Mouse (Mus musculus): ENCODE data around the gene Poldip2. TPM values are rescaled to one million over a fixed set of nuclear protein-coding genes. Genes with fewer than 3 reads are reported as not detected.

The Poldip2 gene
- polyA plus RNA-seq, 1 experiment from 2014 or later, result 91.1 TPM

DNA sequence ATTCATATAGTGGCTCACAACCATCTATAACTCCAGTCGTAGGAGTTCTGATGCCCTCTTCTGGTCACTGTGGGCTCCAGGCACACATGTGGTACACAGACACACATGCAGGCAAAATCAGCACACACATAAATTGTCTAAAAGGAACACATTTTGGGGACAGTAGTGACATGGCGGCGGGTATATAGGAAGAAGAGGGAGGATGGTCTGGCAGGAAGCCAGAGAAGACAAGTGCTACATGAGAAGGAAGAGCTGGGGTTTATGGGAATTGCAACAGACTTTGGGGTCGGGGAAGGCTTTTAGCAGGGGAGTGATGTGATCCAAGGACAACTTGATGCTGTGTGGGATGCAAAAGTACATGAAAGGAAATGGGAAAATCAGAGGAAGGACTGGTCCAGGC, 22.5 kb downstream of the Poldip2 start:
- DNase-seq (ENCODE audit: low spot score) (no peak), ATAC-seq (ENCODE audit: low FRiP score, low TSS enrichment) (no peak)
- Histone ChIP-seq H3K9me3 (ENCODE audit: control insufficient read depth, low read length) (no peaks in the 10 kb centered on the region), H3K27ac (replicated peaks) (no peak overlapping the region), H3K9ac (ENCODE audit: low read length) (0 out of 2 replicates have a peak overlapping the region, but pooled peaks have one; percentile 35), H3K4me2 (replicated peaks; ENCODE audit: low read depth) (peak overlapping the region; percentile 47), H3K27me3 (ENCODE audit: control insufficient read depth, insufficient read depth, low read length) (no peaks in the 10 kb centered on the region), H3K4me1 (replicated peaks; ENCODE audit: control insufficient read depth, insufficient read depth) (no peaks in the 10 kb centered on the region), H3K4me3 (ENCODE audit: low read depth, low read length) (peak overlapping the region; percentile 74; the same call in 1 of the 2 replicates), H3K36me3 (ENCODE audit: control insufficient read depth, insufficient read depth, low read length) (peaks cover 7% of the 10 kb centered on the region; the same call in 1 of the 2 replicates)
- 78% methylated on average over 4 of the region's 4 CpGs for WGBS
- TF ChIP-seq CTCF (IDR thresholded peaks at IDR 0.05; ENCODE audit: low read depth) (peak; percentile 37), EP300 (optimal IDR thresholded peaks at IDR 0.05) (no peak)

- peak overlapping the region; percentile 93 for H3K27ac ChIP-seq (replicated peaks)
- peak overlapping the region; percentile 47 for H3K4me2 ChIP-seq (replicated peaks; ENCODE audit: low read depth)
- TF ChIP-seq EP300 (optimal IDR thresholded peaks at IDR 0.05), result no peak
- no peak for TF ChIP-seq CTCF (IDR thresholded peaks at IDR 0.05; ENCODE audit: low read depth)
Measured at GRCm38 (mm10) chr11:78535376-78536079, 23.5 kb downstream of the Poldip2 start.

GRCm38 (mm10) chr11:78536080-78536689, 24.2 kb downstream of the Poldip2 start, which contains the start of the genes Tnfaip1 and Ift20:
Gene Tnfaip1 (minus strand): TSS chr11:78536332.
Gene Ift20 (plus strand): TSS chr11:78536361.
- Histone ChIP-seq H3K4me3 (ENCODE audit: low read depth, low read length) (peak within 1 kb of the TSS; percentile 74), H3K4me2 (replicated peaks; ENCODE audit: low read depth) (peak within 1 kb of the TSS; percentile 79), H3K9ac (ENCODE audit: low read length) (peak within 1 kb of the TSS; percentile 87), H3K9me3 (ENCODE audit: control insufficient read depth, low read length) (no peaks in the 10 kb centered on the region), H3K27ac (replicated peaks) (peak within 1 kb of the TSS; percentile 93), H3K36me3 (ENCODE audit: control insufficient read depth, insufficient read depth, low read length) (peaks cover 7% of the 10 kb centered on the region), H3K27me3 (ENCODE audit: control insufficient read depth, insufficient read depth, low read length) (no peaks in the 10 kb centered on the region), H3K4me1 (replicated peaks; ENCODE audit: control insufficient read depth, insufficient read depth) (no peaks in the 10 kb centered on the region)
- ATAC-seq (ENCODE audit: low FRiP score, low TSS enrichment) (peak; percentile 98), DNase-seq (ENCODE audit: low spot score) (peak; percentile 98)
- under 1% methylated on average over 52 of the region's 52 CpGs for WGBS
- TF ChIP-seq CTCF (IDR thresholded peaks at IDR 0.05; ENCODE audit: low read depth) (peak; percentile 5; the same call in 1 of the 2 replicates), EP300 (optimal IDR thresholded peaks at IDR 0.05) (no peak)

More at GRCm38 (mm10) chr11:78535376-78536079, 23.5 kb downstream of the Poldip2 start:
- peak overlapping the region; percentile 74 for H3K4me3 ChIP-seq (ENCODE audit: low read depth, low read length)
- no peaks in the 10 kb centered on the region for H3K27me3 ChIP-seq (ENCODE audit: control insufficient read depth, insufficient read depth, low read length)
- no peaks in the 10 kb centered on the region for H3K9me3 ChIP-seq (ENCODE audit: control insufficient read depth, low read length)
- ATAC-seq (ENCODE audit: low FRiP score, low TSS enrichment), result peak; percentile 22
- H3K4me1 ChIP-seq (replicated peaks; ENCODE audit: control insufficient read depth, insufficient read depth), result no peaks in the 10 kb centered on the region
- DNase-seq (ENCODE audit: low spot score), result peak; percentile 64
- peaks cover 7% of the 10 kb centered on the region for H3K36me3 ChIP-seq (ENCODE audit: control insufficient read depth, insufficient read depth, low read length)
- H3K9ac ChIP-seq (ENCODE audit: low read length), result peak overlapping the region; percentile 63
- under 1% methylated on average over 23 of the region's 23 CpGs for WGBS

DNA sequence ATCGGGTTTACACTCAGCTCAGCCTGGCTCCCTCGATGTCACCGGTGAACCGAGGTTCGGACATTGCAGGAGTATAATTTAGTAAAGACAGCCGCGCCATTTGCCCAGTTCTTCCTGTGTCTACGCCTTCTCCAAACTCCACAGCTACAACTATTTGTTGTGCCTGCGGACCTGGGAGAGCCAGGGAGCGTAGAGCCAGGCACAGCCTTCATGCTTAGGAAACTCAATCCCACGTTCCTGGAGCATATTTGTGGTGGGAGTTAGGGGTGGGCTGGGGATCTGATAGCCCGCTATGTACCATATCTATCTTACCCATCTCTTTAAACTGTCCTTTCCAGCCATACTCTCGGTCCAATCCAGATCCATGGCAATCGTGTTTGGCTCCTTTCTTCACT, 24.7 kb downstream of the Poldip2 start:
- Histone ChIP-seq H3K9ac (ENCODE audit: low read length) (peak overlapping the region; percentile 87), H3K4me2 (replicated peaks; ENCODE audit: low read depth) (peak overlapping the region; percentile 79), H3K36me3 (ENCODE audit: control insufficient read depth, insufficient read depth, low read length) (peaks cover 7% of the 10 kb centered on the region), H3K27ac (replicated peaks) (peak overlapping the region; percentile 93), H3K9me3 (ENCODE audit: control insufficient read depth, low read length) (no peaks in the 10 kb centered on the region), H3K27me3 (ENCODE audit: control insufficient read depth, insufficient read depth, low read length) (no peaks in the 10 kb centered on the region), H3K4me1 (replicated peaks; ENCODE audit: control insufficient read depth, insufficient read depth) (no peaks in the 10 kb centered on the region), H3K4me3 (ENCODE audit: low read depth, low read length) (peak overlapping the region; percentile 74)
- WGBS, result under 1% methylated on average over 14 of the region's 14 CpGs
- DNase-seq (ENCODE audit: low spot score), result no peak
- no peak; the same call in 1 of the 2 replicates for ATAC-seq (ENCODE audit: low FRiP score, low TSS enrichment)
- TF ChIP-seq EP300 (optimal IDR thresholded peaks at IDR 0.05) (no peak), CTCF (IDR thresholded peaks at IDR 0.05; ENCODE audit: low read depth) (no peak)

DNA sequence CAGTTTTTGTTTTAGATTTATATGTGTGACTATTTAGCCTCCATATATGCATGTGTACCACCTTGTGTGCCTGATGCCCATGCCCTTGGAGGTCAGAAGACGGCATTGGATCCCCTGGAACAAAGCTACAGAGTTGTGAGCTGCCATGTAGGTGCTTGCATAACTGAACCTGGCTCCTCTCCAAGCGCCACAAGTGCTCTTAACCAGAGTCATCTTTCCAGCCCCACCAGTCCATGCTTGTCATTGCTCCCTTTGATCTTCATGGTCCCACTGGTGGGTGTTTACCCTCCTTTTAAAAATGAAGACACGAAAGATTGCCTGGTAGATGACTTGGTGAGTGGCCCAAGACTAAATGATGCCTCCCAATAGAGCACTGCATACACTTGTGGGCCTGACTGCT, 28.4 kb downstream of the Poldip2 start:
- no peaks in the 10 kb centered on the region for H3K27me3 ChIP-seq (ENCODE audit: control insufficient read depth, insufficient read depth, low read length)
- no peak overlapping the region for H3K9ac ChIP-seq (ENCODE audit: low read length)
- TF ChIP-seq EP300 (optimal IDR thresholded peaks at IDR 0.05), result no peak
- no peak for TF ChIP-seq CTCF (IDR thresholded peaks at IDR 0.05; ENCODE audit: low read depth)
- no peaks in the 10 kb centered on the region for H3K9me3 ChIP-seq (ENCODE audit: control insufficient read depth, low read length)
- H3K4me1 ChIP-seq (replicated peaks; ENCODE audit: control insufficient read depth, insufficient read depth), result no peaks in the 10 kb centered on the region
- DNase-seq (ENCODE audit: low spot score), result no peak
- no peak for ATAC-seq (ENCODE audit: low FRiP score, low TSS enrichment)
- WGBS, result 68% methylated on average over 3 of the region's 3 CpGs
- no peak overlapping the region; the same call in 1 of the 2 replicates for H3K27ac ChIP-seq (replicated peaks)
- peaks cover 7% of the 10 kb centered on the region for H3K36me3 ChIP-seq (ENCODE audit: control insufficient read depth, insufficient read depth, low read length)
- H3K4me3 ChIP-seq (ENCODE audit: low read depth, low read length), result no peak overlapping the region
- no peak overlapping the region for H3K4me2 ChIP-seq (replicated peaks; ENCODE audit: low read depth)
